Mouse (Mus musculus): ENCODE results near the gene Ccdc171. TPM values are rescaled to one million over a fixed set of nuclear protein-coding genes. Genes with fewer than 3 reads are reported as not detected.

Gene Ccdc171
- polyA plus RNA-seq, 1 experiment from 2014 or later = 4.2 TPM

- Histone ChIP-seq H3K4me2 (no peak overlapping the region), H3K4me1 (no peaks in the 10 kb centered on the region), H3K4me3 (no peak overlapping the region), H3K27me3 (replicated peaks) (no peaks in the 10 kb centered on the region), H3K9me3 (no peaks in the 10 kb centered on the region), H3K27ac (no peak overlapping the region), H3K9ac (no peak overlapping the region), H3K36me3 (replicated peaks) (no peaks in the 10 kb centered on the region)
- WGBS = 73% methylated on average over 13 of the region's 13 CpGs
- ATAC-seq (replicated peaks) = no peak
Measured at GRCm38 (mm10) chr4:83830891-83831880, 305.8 kb downstream of the Ccdc171 start.

GRCm38 (mm10) chr4:83839077-83839476 lies 313.7 kb downstream of the Ccdc171 start:
- no peak overlapping the region for H3K9ac ChIP-seq
- no peaks in the 10 kb centered on the region for H3K36me3 ChIP-seq (replicated peaks)
- H3K4me1 ChIP-seq = no peaks in the 10 kb centered on the region
- no peak overlapping the region for H3K27ac ChIP-seq
- H3K27me3 ChIP-seq (replicated peaks) = no peaks in the 10 kb centered on the region
- H3K4me3 ChIP-seq = no peak overlapping the region
- ATAC-seq (replicated peaks) = no peak
- no peak overlapping the region for H3K4me2 ChIP-seq
- no peaks in the 10 kb centered on the region for H3K9me3 ChIP-seq
- 71% methylated on average over 2 of the region's 2 CpGs for WGBS

GRCm38 (mm10) chr4:83846304-83846703 lies 321.0 kb downstream of the Ccdc171 start:
- no peak overlapping the region for H3K9ac ChIP-seq
- no peak for ATAC-seq (replicated peaks)
- H3K4me2 ChIP-seq = no peak overlapping the region
- 37% methylated on average over 7 of the region's 7 CpGs for WGBS
- no peak overlapping the region for H3K4me3 ChIP-seq
- H3K4me1 ChIP-seq = no peaks in the 10 kb centered on the region
- H3K9me3 ChIP-seq = no peaks in the 10 kb centered on the region
- no peaks in the 10 kb centered on the region for H3K36me3 ChIP-seq (replicated peaks)
- H3K27ac ChIP-seq = no peak overlapping the region
- no peaks in the 10 kb centered on the region for H3K27me3 ChIP-seq (replicated peaks)

- Histone ChIP-seq H3K4me3 (no peak overlapping the region), H3K27me3 (replicated peaks) (no peaks in the 10 kb centered on the region), H3K9me3 (no peaks in the 10 kb centered on the region), H3K9ac (no peak overlapping the region), H3K4me2 (no peak overlapping the region), H3K27ac (no peak overlapping the region), H3K36me3 (replicated peaks) (no peaks in the 10 kb centered on the region), H3K4me1 (no peaks in the 10 kb centered on the region)
- 93% methylated on average over 5 of the region's 5 CpGs for WGBS
- no peak for ATAC-seq (replicated peaks)
Measured at GRCm38 (mm10) chr4:83853885-83854284, 328.5 kb downstream of the Ccdc171 start.

- H3K27ac ChIP-seq = no peak overlapping the region
- H3K4me1 ChIP-seq = no peaks in the 10 kb centered on the region
- no peak for ATAC-seq (replicated peaks)
- H3K9me3 ChIP-seq = no peaks in the 10 kb centered on the region
- 63% methylated on average over 3 of the region's 3 CpGs for WGBS
- H3K27me3 ChIP-seq (replicated peaks) = no peaks in the 10 kb centered on the region
- H3K4me3 ChIP-seq = no peak overlapping the region
- no peak overlapping the region for H3K4me2 ChIP-seq
- H3K36me3 ChIP-seq (replicated peaks) = no peaks in the 10 kb centered on the region
- no peak overlapping the region for H3K9ac ChIP-seq
Measured at GRCm38 (mm10) chr4:83861706-83862105, 336.4 kb downstream of the Ccdc171 start.

- H3K36me3 ChIP-seq (replicated peaks) = no peaks in the 10 kb centered on the region
- no peaks in the 10 kb centered on the region for H3K9me3 ChIP-seq
- H3K27me3 ChIP-seq (replicated peaks) = no peaks in the 10 kb centered on the region
- ATAC-seq (replicated peaks) = no peak
- H3K4me3 ChIP-seq = no peak overlapping the region
- H3K4me1 ChIP-seq = no peaks in the 10 kb centered on the region
- H3K9ac ChIP-seq = no peak overlapping the region
- WGBS = 88% methylated on average over 7 of the region's 7 CpGs
- H3K4me2 ChIP-seq = no peak overlapping the region
- no peak overlapping the region for H3K27ac ChIP-seq
Measured at GRCm38 (mm10) chr4:83862295-83862694, 336.9 kb downstream of the Ccdc171 start.

GRCm38 (mm10) chr4:83876600-83876999 lies 351.3 kb downstream of the Ccdc171 start:
- Histone ChIP-seq H3K27me3 (replicated peaks) (no peaks in the 10 kb centered on the region), H3K36me3 (replicated peaks) (no peaks in the 10 kb centered on the region), H3K4me2 (no peak overlapping the region), H3K27ac (no peak overlapping the region), H3K9ac (no peak overlapping the region), H3K4me3 (no peak overlapping the region), H3K9me3 (no peaks in the 10 kb centered on the region), H3K4me1 (no peaks in the 10 kb centered on the region)
- ATAC-seq (replicated peaks) = no peak
- WGBS = 65% methylated on average over 7 of the region's 7 CpGs

GRCm38 (mm10) chr4:83878236-83878635 lies 352.9 kb downstream of the Ccdc171 start:
- Histone ChIP-seq H3K4me1 (no peaks in the 10 kb centered on the region), H3K9ac (no peak overlapping the region), H3K36me3 (replicated peaks) (no peaks in the 10 kb centered on the region), H3K4me3 (no peak overlapping the region), H3K9me3 (no peaks in the 10 kb centered on the region), H3K4me2 (no peak overlapping the region), H3K27me3 (replicated peaks) (no peaks in the 10 kb centered on the region), H3K27ac (no peak overlapping the region)
- 73% methylated on average over 8 of the region's 8 CpGs for WGBS
- no peak for ATAC-seq (replicated peaks)

GRCm38 (mm10) chr4:83888459-83889054 lies 363.2 kb downstream of the Ccdc171 start:
- no peaks in the 10 kb centered on the region for H3K27me3 ChIP-seq (replicated peaks)
- no peaks in the 10 kb centered on the region for H3K4me1 ChIP-seq
- no peak overlapping the region for H3K27ac ChIP-seq
- H3K9me3 ChIP-seq = no peaks in the 10 kb centered on the region
- no peak overlapping the region for H3K9ac ChIP-seq
- no peaks in the 10 kb centered on the region for H3K36me3 ChIP-seq (replicated peaks)
- H3K4me2 ChIP-seq = no peak overlapping the region
- H3K4me3 ChIP-seq = no peak overlapping the region
- WGBS = 62% methylated on average over 13 of the region's 13 CpGs
- ATAC-seq (replicated peaks) = no peak

- no peak overlapping the region for H3K27ac ChIP-seq
- WGBS = 87% methylated on average over 9 of the region's 9 CpGs
Measured at GRCm38 (mm10) chr4:83902081-83902645, 376.8 kb downstream of the Ccdc171 start.

More at GRCm38 (mm10) chr4:83902081-83902645, 376.8 kb downstream of the Ccdc171 start:
- H3K27me3 ChIP-seq (replicated peaks) = no peaks in the 10 kb centered on the region
- ATAC-seq (replicated peaks) = no peak
- no peak overlapping the region for H3K4me2 ChIP-seq
- H3K36me3 ChIP-seq (replicated peaks) = no peaks in the 10 kb centered on the region
- H3K9ac ChIP-seq = no peak overlapping the region
- no peak overlapping the region for H3K4me3 ChIP-seq
- H3K4me1 ChIP-seq = no peaks in the 10 kb centered on the region
- no peaks in the 10 kb centered on the region for H3K9me3 ChIP-seq
